14 mouse cellular contexts compared by ENCODE assay signal in genomic region chr6:136551550-136552109, GRCm38 (mm10). TPM values are rescaled to one million over a fixed set of nuclear protein-coding genes. Genes with fewer than 3 reads are reported as not detected.
A peak's percentile ranks its signal among the peaks of the same experiment; 100 is the strongest.
DNase-seq lines count a peak whose midpoint lies in the region; ATAC-seq and TF ChIP-seq lines count a peak whose summit lies in the region.
"Had no signal": no experiment of that assay in that cellular context is flagged by ENCODE, and none has a peak within 500 bp of the region (broad histone marks: within the 10 kb centered on the region; RNA-seq: fewer than 3 reads in every experiment).

No protein-coding gene starts in this region.

- H3K36me3 ChIP-seq in liver, embryonic 14.5 days (replicated peaks; ENCODE audit: control insufficient read depth, insufficient read depth, low read depth): no peaks in the 10 kb centered on the region
- no peaks in the 10 kb centered on the region for H3K36me3 ChIP-seq in liver, embryonic 11.5 days (ENCODE audit: control insufficient read depth, insufficient read depth, low read length)
- H3K36me3 ChIP-seq in forebrain, embryonic 16.5 days (ENCODE audit: control insufficient read depth, insufficient read depth): no peaks in the 10 kb centered on the region
- no peaks in the 10 kb centered on the region for H3K36me3 ChIP-seq in midbrain, postnatal 0 days (ENCODE audit: insufficient read depth, low read length)
- H3K36me3 ChIP-seq: limb, embryonic 12.5 days had no signal

- intact Hi-C loops in gastrocnemius, adult 2 months (cut with DNase I): no loop called here

- no peak for ATAC-seq in liver, embryonic 14.5 days (ENCODE audit: insufficient read depth)
- no peak for ATAC-seq in liver, embryonic 11.5 days (replicated peaks; ENCODE audit: low FRiP score)
- ATAC-seq in forebrain, embryonic 16.5 days: no peak
- no peak for ATAC-seq in midbrain, postnatal 0 days (ENCODE audit: low FRiP score)

- peak overlapping the region; percentile 68 for H3K27ac ChIP-seq in gastrocnemius, adult 2 months
- no peak overlapping the region for H3K27ac ChIP-seq in liver, embryonic 14.5 days
- no peak overlapping the region for H3K27ac ChIP-seq in liver, embryonic 11.5 days (ENCODE audit: low read depth, low read length)
- H3K27ac ChIP-seq in forebrain, embryonic 16.5 days (ENCODE audit: low read length): peak overlapping the region; percentile 71
- H3K27ac ChIP-seq in midbrain, postnatal 0 days (ENCODE audit: low read depth, low read length): peak overlapping the region; percentile 83; the same call in 1 of the 2 replicates

- peak overlapping the region; percentile 63 for H3K4me3 ChIP-seq in gastrocnemius, adult 2 months
- H3K4me3 ChIP-seq in liver, embryonic 14.5 days (ENCODE audit: insufficient read depth in 1 of 2, low read depth in 2 of 2, low read length in 2 of 2): no peak overlapping the region
- no peak overlapping the region for H3K4me3 ChIP-seq in liver, embryonic 11.5 days (ENCODE audit: low read depth, low read length)
- H3K4me3 ChIP-seq in forebrain, embryonic 16.5 days (replicated peaks; ENCODE audit: low read length): no peak overlapping the region
- no peak overlapping the region for H3K4me3 ChIP-seq in midbrain, postnatal 0 days (ENCODE audit: low read depth, low read length)
- H3K4me3 ChIP-seq: limb, embryonic 12.5 days had no signal

- no peak overlapping the region for H3K9ac ChIP-seq in liver, embryonic 14.5 days (replicated peaks)
- no peak overlapping the region for H3K9ac ChIP-seq in liver, embryonic 11.5 days (ENCODE audit: low read depth, low read length)
- no peak overlapping the region for H3K9ac ChIP-seq in forebrain, embryonic 16.5 days (replicated peaks; ENCODE audit: low read depth, low read length)
- H3K9ac ChIP-seq in midbrain, postnatal 0 days (replicated peaks; ENCODE audit: low read length, poor library complexity, severe bottlenecking): no peak overlapping the region
- H3K9ac ChIP-seq: limb, embryonic 12.5 days had no signal

- no peak for TF ChIP-seq CTCF in gastrocnemius, adult 2 months (IDR thresholded peaks at IDR 0.05)
- TF ChIP-seq CTCF in liver, embryonic 14.5 days (IDR thresholded peaks at IDR 0.05; ENCODE audit: low read depth): no peak
- no peak for TF ChIP-seq CTCF in midbrain, postnatal 0 days (IDR thresholded peaks at IDR 0.05)

- WGBS in liver, embryonic 14.5 days (ENCODE audit: insufficient replicate concordance): 64% methylated on average over 7 of the region's 7 CpGs
- WGBS in liver, embryonic 11.5 days: 83% methylated on average over 7 of the region's 7 CpGs
- WGBS in forebrain, embryonic 16.5 days: 81% methylated on average over 7 of the region's 7 CpGs
- 68% methylated on average over 7 of the region's 7 CpGs for WGBS in midbrain, postnatal 0 days

- no peaks in the 10 kb centered on the region for H3K27me3 ChIP-seq in liver, embryonic 14.5 days (ENCODE audit: control insufficient read depth, insufficient read depth, low read length)
- H3K27me3 ChIP-seq in liver, embryonic 11.5 days (replicated peaks; ENCODE audit: control insufficient read depth, insufficient read depth, low read length): no peaks in the 10 kb centered on the region
- H3K27me3 ChIP-seq in forebrain, embryonic 16.5 days (replicated peaks; ENCODE audit: control insufficient read depth, insufficient read depth, low read length): no peaks in the 10 kb centered on the region
- no peaks in the 10 kb centered on the region for H3K27me3 ChIP-seq in midbrain, postnatal 0 days (ENCODE audit: insufficient read depth, low read length)
- H3K27me3 ChIP-seq: limb, embryonic 12.5 days had no signal

- DNase-seq in gastrocnemius, adult 2 months: no peak
- no peak for DNase-seq in gastrocnemius, postnatal 10 days
- no peak for DNase-seq in liver, embryonic 14.5 days (ENCODE audit: low read depth in 3 of 3, low spot score in 3 of 3)
- no peak for DNase-seq in liver, embryonic 11.5 days (ENCODE audit: low spot score)
- no peak for DNase-seq in midbrain, postnatal 0 days (ENCODE audit: low spot score)
- DNase-seq in adrenal gland, postnatal 10 days: no peak
- DNase-seq in frontal cortex, postnatal 10 days (ENCODE audit: low spot score in 2 of 2): no peak
- DNase-seq: cerebellum, postnatal 14 days; gastrocnemius, postnatal 36 days; kidney, adult 11 months; right cerebral cortex, adult 18-20 months; thymus, adult 2 months had no signal

- peaks cover 27 to 31% of the 10 kb centered on the region in 2 experiments for H3K4me1 ChIP-seq in liver, embryonic 14.5 days (replicated peaks; ENCODE audit: control insufficient read depth in 2 of 2, insufficient read depth in 2 of 2, low read length in 1 of 2)
- H3K4me1 ChIP-seq in liver, embryonic 11.5 days (replicated peaks; ENCODE audit: control insufficient read depth, insufficient read depth, low read length): peaks cover 18% of the 10 kb centered on the region
- H3K4me1 ChIP-seq in forebrain, embryonic 16.5 days (replicated peaks; ENCODE audit: control insufficient read depth, insufficient read depth, low read length): peaks cover 30% of the 10 kb centered on the region
- 0 out of 2 replicates have a peak, but pooled peaks cover 2% of the 10 kb centered on the region for H3K4me1 ChIP-seq in midbrain, postnatal 0 days (ENCODE audit: insufficient read depth, low read length)

- H3K4me2 ChIP-seq in liver, embryonic 14.5 days (ENCODE audit: low read depth): no peak overlapping the region
- no peak overlapping the region for H3K4me2 ChIP-seq in liver, embryonic 11.5 days
- peak overlapping the region; percentile 17; the same call in 1 of the 2 replicates for H3K4me2 ChIP-seq in forebrain, embryonic 16.5 days (ENCODE audit: low read length)
- H3K4me2 ChIP-seq in midbrain, postnatal 0 days (ENCODE audit: low read depth, low read length, poor library complexity, severe bottlenecking): no peak overlapping the region
- H3K4me2 ChIP-seq: limb, embryonic 12.5 days had no signal

- H3K9me3 ChIP-seq in liver, embryonic 14.5 days (ENCODE audit: control insufficient read depth, low read length): no peaks in the 10 kb centered on the region
- H3K9me3 ChIP-seq in liver, embryonic 11.5 days (ENCODE audit: control insufficient read depth, low read length): no peaks in the 10 kb centered on the region
- H3K9me3 ChIP-seq in forebrain, embryonic 16.5 days (ENCODE audit: control insufficient read depth, low read length): no peaks in the 10 kb centered on the region
- no peaks in the 10 kb centered on the region for H3K9me3 ChIP-seq in midbrain, postnatal 0 days (ENCODE audit: low read length)
- H3K9me3 ChIP-seq: limb, embryonic 12.5 days had no signal

- 0 out of 2 replicates have a peak, but pooled peaks have one; percentile 7 for TF ChIP-seq EP300 in liver, embryonic 14.5 days (IDR thresholded peaks at IDR 0.05; ENCODE audit: low read depth)

RNA-seq across cellular contexts. Expression of gene Atf7ip, which starts 45.7 kb away (rescaled TPM):
- total RNA-seq in gastrocnemius, adult 2 months (2021): 10 to 100 TPM; 43.4 to 46.9 TPM
- 10 to 100 TPM; 51.8 to 80.1 TPM for total RNA-seq in gastrocnemius, postnatal 10 days (2021)
- 5.8 and 7.2 TPM in 2 replicates for polyA plus RNA-seq in liver, embryonic 14.5 days (2012; rRNA removed)
- polyA plus RNA-seq in liver, embryonic 14.5 days (2014; fragmentation: Nextera tagmentation; extraction: Ambion mirVana): 14.2 TPM in 2 replicates
- polyA plus RNA-seq in liver, embryonic 11.5 days (2014; fragmentation: Nextera tagmentation; extraction: Ambion mirVana): 31.2 and 32.9 TPM in 2 replicates
- 49.2 and 50.9 TPM in 2 replicates for polyA plus RNA-seq in forebrain, embryonic 16.5 days (2015; fragmentation: Nextera tagmentation; extraction: Ambion mirVana)
- total RNA-seq in midbrain, postnatal 0 days (2014; rRNA removed): 43.1 and 55.2 TPM in 2 replicates
- 18.9 and 28.7 TPM in 2 replicates for polyA plus RNA-seq in midbrain, postnatal 0 days (2015; fragmentation: Nextera tagmentation; extraction: Ambion mirVana)
- total RNA-seq in adrenal gland, postnatal 10 days (2021): 100 to 1,000 TPM in 1 of 2 experiments, 10 to 100 TPM in 1; 63.7 to 105 TPM

Comparison
In these comparisons a context has a peak if more than half of its experiments do, and no peak if none do; other contexts are left out.
1. H3K27ac ChIP-seq: peak in gastrocnemius, adult 2 months (single experiment), forebrain, embryonic 16.5 days (single experiment) and midbrain, postnatal 0 days (single experiment); none in liver, embryonic 14.5 days (single experiment) and liver, embryonic 11.5 days (single experiment).